Mouse (Mus musculus) olfactory bulb, adult 2 months (tissue): ENCODE data around the gene Tmem117.

Experiments
- CTCF ChIP-seq: fragments of 200-500 bp; IDR thresholded peaks from 2 replicates; pipeline ENCODE4 v1.5.1; 2012; ENCODE audit warnings: low read depth, mild to moderate bottlenecking, low read length, moderate library complexity; ENCODE audit not compliant: insufficient read depth
- POLR2A ChIP-seq: fragments of 200-500 bp; IDR thresholded peaks from 2 replicates; pipeline ENCODE4 v1.6.1; 2012; ENCODE audit warnings: mild to moderate bottlenecking, low read depth, low read length, moderate library complexity; ENCODE audit not compliant: insufficient read depth

- TF ChIP-seq CTCF (no peak), POLR2A (no peak)
These were observed 400.4 kb downstream of the Tmem117 start for GRCm38 (mm10) chr15:95029487-95029875.
